Comparison of ENCODE assay signal across 18 mouse cellular contexts in genomic region chr5:125568457-125568856, GRCm38 (mm10). TPM values are rescaled to one million over a fixed set of nuclear protein-coding genes. Genes with fewer than 3 reads are reported as not detected.
"Had no signal": no experiment of that assay in that cellular context is flagged by ENCODE, and none has a peak within 500 bp of the region (broad histone marks: within the 10 kb centered on the region; RNA-seq: fewer than 3 reads in every experiment).

No protein-coding gene starts in this region.

- H3K9ac ChIP-seq: liver, postnatal 0 days; lung, embryonic 15.5 days; midbrain, embryonic 13.5 days; midbrain, embryonic 15.5 days; neural tube, embryonic 12.5 days had no signal

- H3K9me3 ChIP-seq: lung, embryonic 15.5 days; midbrain, embryonic 13.5 days; midbrain, embryonic 15.5 days; neural tube, embryonic 12.5 days had no signal

- H3K4me2 ChIP-seq: lung, embryonic 15.5 days; midbrain, embryonic 11.5 days; midbrain, embryonic 13.5 days; midbrain, embryonic 15.5 days; neural tube, embryonic 12.5 days had no signal

- DNase-seq: liver, postnatal 0 days; lung, adult 2 months; lung, postnatal 14 days; lung, postnatal 36 days; right cerebral cortex, postnatal 14 days; thymus, adult 18-20 months; thymus, postnatal 14 days; thymus, postnatal 36 days had no signal

- ATAC-seq: liver, postnatal 0 days; lung, postnatal 0 days; midbrain, embryonic 13.5 days; midbrain, embryonic 15.5 days had no signal

- H3K36me3 ChIP-seq: lung, embryonic 15.5 days; midbrain, embryonic 13.5 days; midbrain, embryonic 15.5 days; neural tube, embryonic 12.5 days had no signal

- H3K4me1 ChIP-seq: lung, embryonic 15.5 days; megakaryocyte, embryonic 14.5 days; midbrain, embryonic 13.5 days; midbrain, embryonic 15.5 days had no signal

- H3K27ac ChIP-seq: lung, embryonic 15.5 days; macrophage; midbrain, embryonic 13.5 days; midbrain, embryonic 15.5 days; neural tube, embryonic 12.5 days had no signal

- H3K27me3 ChIP-seq: lung, embryonic 15.5 days; megakaryocyte, embryonic 14.5 days; midbrain, embryonic 13.5 days; midbrain, embryonic 15.5 days; neural tube, embryonic 12.5 days had no signal

- H3K4me3 ChIP-seq: lung, embryonic 15.5 days; megakaryocyte, embryonic 14.5 days; midbrain, embryonic 13.5 days; midbrain, embryonic 15.5 days; neural tube, embryonic 12.5 days had no signal

RNA-seq across cellular contexts. Expression of gene Tmem132b, which starts 36.9 kb away (rescaled TPM):
- total RNA-seq: megakaryocyte progenitor cell, adult 5-6 weeks had no signal
- polyA plus RNA-seq: liver, postnatal 0 days; lung, postnatal 0 days; macrophage; thymus, postnatal 0 days had no signal
